Mouse (Mus musculus): ENCODE data around the gene Setd1b.
"Not testable (repeated sequence)": the region's sequence is repeated elsewhere in the genome, so short reads cannot be mapped to it uniquely, and the experiment has no call there.

The Setd1b gene

DNA sequence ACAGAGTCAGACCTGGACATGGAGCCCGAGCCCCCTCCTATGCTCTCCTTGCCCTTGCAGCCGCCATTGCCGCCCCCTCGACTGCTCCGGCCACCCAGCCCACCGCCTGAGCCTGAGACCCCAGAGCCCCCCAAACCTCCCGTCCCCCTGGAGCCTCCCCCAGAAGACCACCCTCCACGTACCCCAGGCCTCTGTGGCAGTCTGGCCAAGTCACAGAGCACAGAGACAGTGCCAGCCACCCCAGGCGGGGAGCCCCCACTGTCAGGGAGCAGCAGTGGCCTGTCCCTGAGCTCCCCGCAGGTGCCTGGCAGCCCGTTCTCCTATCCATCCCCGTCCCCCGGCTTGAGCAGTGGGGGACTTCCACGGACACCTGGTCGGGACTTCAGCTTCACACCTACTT lies 17.9 kb downstream of the Setd1b start:
- DNase-seq (ENCODE audit: low read depth, low spot score), result no peak

DNA sequence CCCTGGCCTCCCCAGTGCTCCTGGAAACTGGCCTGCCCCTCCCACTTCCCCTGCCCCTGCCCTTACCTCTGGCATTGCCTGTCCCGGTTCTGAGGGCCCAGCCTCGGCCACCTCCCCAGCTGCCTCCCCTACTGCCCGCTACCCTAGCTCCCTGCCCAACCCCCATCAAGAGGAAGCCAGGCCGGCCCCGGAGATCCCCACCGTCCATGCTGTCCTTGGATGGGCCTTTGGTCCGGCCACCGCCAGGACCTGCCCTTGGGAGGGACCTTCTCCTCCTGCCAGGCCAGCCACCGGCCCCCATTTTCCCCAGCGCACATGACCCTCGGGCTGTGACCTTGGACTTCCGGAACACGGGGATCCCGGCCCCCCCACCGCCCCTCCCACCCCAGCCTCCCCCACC lies 18.3 kb downstream of the Setd1b start:
- DNase-seq (ENCODE audit: low read depth, low spot score), result no peak

DNA sequence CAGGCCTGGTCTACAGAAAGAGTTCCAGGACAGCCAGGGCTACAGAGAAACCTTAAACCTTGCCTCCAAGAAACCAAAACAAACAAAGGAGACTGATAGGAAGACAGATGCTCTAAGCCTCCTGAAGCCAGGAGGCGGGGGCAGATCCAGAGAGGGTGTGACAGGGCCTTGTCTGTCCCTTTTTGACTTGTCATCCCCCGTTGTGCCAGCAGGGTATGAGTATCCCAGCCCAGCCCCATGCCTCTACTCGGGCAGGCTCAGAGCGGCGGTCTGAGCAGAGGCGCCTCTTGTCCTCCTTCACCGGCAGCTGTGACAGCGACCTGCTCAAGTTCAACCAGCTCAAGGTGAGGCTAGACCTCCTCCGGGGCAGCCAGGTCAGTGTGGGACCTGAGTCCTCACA lies 20.9 kb downstream of the Setd1b start:
- no peak for DNase-seq (ENCODE audit: low read depth, low spot score)

DNA sequence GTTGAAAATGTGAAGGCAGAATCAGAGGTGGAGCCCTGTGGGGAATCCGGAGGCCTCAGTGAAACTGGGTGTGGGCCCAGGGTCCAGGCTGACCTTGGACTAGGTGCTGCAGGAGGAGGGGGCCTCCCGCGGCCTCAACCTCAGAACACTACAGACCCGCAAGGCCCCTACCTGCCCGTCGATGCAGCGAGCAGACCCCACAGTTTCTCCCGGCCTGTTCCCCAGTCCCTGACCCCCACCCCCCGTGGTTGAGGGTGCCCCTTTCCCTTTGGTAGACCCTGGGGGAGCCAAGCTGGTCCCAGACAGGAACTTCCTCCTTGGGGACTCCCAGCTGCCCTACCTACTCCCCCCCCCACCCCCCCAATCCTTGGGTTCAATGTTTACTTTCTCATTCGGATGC lies 24.4 kb downstream of the Setd1b start:
- DNase-seq (ENCODE audit: low read depth, low spot score), result no peak

DNA sequence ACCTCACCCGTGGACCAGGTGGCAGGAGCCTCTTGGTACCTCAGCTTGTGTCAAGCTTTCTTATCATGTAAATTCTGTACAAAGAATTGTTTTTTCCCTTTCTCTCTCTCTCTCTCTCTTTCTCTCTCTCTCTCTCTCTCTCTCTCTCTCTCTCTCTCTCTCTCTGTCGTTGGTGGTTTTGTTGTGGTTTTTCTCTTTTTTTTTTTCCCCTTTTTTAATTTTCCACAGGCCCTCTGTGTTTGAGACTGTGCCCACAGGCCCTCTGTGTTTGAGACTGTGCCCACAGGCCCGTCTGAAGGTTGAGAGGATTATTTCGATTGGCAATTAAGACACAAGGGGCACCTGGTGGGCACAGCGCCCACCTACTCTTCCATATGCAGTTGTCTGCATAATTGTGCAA lies 25.6 kb downstream of the Setd1b start:
- DNase-seq (ENCODE audit: low read depth, low spot score), result no peak

DNA sequence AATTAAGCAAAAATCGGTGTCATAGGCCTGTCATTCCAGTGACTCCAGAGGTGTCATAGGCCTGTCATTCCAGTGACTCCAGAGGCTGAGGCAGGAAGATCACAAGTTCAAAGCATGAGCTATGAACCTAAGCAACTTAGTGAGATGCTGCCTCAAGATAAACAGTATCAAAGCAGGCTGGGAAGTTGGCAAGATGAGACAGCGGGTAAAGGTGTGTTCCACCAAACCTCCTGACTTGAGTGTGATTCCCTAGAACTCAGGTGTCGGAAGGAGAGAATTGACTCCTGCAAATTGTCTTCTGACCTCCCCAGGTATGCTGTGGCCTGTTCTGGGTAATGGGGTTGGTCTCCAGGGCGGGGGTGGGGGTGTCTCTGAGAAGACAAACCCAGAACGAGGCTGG lies 27.3 kb downstream of the Setd1b start, which contains the start of gene Psmd9:
Gene Psmd9, plus strand, starts transcription at position 130 of the 400 bp plus-strand sequence.
- DNase-seq (ENCODE audit: low read depth, low spot score), result no peak

DNA sequence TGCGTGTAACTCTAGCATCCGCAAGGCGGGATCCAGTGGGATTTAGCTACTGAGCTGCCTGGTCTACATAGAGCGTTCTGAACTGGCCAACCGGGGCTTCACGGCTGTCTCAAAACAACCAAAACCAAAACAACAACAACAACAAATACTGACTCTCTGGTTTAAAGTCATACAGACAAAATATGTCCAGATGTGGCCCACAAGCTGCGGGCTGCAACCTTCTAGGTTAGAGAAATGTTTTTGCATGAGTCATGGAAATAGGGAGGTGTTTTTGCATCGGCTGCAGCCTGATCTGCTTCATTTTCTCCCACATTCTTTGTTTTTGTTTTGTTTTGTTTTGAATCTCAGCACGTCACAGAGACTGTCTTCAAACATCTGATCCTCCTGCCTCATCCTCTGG lies 28.4 kb downstream of the Setd1b start:
- no peak for DNase-seq (ENCODE audit: low read depth, low spot score)

DNA sequence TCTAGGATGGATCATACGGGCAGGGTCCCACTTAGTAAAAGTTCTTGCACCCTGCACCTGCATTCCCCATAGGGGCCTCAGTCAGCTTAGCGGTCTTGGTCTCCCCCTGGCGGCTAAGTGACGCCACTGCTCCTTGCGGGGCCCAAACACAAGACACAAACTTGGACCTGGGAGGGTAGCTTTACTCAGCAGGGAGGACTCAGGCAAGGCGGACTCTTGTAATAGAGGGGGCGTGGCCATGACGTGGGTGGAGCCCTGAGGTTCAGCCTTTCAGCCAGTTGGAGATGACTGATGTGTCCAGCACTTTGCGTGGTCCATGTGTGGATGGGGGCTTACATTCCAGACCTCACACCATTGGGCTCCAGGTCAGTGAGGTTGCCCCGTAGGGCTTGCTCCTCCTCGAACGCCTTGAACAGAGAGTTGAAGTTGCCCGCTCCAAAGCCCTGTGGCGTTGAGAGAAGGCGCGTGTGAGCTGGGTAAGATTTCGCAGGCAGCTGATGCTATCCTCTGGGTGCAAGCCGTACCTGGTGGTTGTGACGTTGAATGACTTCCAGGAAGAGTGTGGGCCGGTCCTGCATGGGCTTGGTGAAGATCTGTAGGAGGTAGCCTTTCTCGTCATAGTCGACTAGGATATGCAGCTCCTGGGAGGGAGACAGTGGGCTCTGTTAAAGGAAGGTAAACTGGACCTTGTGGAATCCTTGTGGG lies 29.8 kb downstream of the Setd1b start:
- peak; percentile 40 for DNase-seq (ENCODE audit: low read depth, low spot score)

DNA sequence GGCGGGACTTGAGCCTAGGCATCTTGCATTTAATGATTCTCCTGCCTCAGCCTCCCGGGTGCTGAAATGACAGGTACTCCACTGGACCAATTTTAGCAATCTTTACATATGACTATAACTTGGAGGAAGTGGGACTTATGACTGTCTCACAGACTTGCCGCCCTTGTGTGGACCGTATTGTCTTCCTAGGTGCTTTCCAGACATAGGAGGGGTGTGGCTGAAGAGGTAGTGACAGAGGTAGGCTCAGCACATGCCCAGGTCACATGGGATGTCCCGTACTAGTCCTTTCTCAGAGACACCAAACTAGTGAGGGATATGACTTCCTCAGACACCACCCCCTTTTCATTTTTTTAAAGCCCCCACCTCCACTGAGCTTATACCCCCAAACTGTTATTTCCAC lies 36.8 kb downstream of the Setd1b start:
- no peak for DNase-seq (ENCODE audit: low read depth, low spot score)

DNA sequence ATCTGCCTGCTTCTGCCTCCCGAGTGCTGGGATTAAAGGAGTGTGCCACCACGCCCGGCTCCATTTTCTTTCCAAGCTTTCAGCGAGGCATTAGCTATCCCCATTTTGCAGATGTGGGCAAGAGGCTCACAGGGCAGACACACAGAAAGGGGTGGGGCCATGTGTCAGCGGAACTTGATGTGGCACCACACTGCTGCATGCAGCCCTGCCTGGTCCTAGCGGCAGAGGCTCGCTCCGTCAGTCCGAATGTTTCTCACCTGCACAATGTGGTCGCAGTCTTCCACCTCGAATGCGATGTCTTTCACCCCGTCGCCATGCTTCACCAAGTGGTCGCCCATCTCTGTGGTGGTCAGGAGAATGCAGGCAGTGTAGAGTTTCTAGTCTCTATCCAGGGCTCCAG lies 38.4 kb downstream of the Setd1b start:
- no peak for DNase-seq (ENCODE audit: low read depth, low spot score)

DNA sequence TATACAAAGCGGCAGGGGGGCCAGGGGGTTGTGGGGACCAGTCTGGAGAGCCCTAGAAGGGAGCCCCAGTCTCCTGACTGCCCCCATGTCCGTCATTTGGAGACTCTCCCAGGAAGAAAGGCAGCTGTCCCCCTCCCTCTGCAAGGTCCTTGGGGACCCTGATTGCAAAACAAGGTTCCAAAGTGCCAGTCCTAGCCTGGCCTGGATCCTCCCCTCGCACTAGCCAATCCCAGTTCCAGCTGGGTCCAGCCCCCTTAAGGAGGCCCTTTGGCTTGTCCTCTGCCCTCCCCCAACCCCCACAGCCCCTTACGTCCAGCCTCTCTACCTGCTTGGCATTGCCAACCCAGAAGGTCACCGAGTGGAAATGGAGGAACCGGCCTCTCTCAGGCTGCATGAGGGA lies 39.5 kb downstream of the Setd1b start:
- no peak for DNase-seq (ENCODE audit: low read depth, low spot score)

DNA sequence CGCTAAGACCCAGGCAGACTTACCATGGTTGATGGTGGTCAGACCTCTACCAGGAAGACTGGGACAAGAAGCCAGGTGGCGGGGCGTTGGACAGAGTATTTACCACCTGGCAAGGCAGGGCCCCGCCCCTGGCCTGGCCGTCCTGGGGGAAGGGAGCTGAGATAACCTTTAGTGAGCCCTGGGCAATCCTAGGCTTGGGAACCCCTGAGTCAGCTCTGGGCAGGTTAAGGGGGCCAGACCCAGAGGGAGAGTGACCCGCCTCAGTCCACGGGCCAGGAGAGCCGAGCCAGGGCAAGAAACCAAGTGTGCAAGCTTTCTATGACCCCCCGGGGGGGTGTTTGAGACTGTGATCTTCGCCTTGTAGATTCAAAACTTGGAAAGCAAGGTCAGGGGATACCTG lies 40.7 kb downstream of the Setd1b start, which contains the start of gene Hpd:
Gene Hpd, minus strand, starts transcription at position 77 of the 400 bp plus-strand sequence.
- no peak for DNase-seq (ENCODE audit: low read depth, low spot score)

DNA sequence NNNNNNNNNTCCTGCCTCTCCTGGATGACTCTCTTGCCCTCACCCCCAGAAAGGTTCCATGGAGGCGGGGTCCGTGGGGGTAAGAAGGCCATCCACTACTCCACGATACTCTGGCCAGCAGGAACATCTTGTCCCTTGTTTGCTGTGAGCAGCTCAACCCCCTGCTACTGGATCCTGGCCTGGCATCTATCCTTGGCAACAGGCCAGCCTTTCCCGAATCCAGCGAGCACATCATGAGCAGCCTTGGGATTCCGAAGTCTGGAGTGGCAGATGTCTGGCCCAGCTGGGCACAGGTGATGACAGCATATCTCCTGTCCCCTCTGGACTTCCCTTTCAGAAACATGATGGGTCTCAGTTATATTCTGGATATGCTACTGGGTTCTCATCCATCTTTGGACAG lies 44.0 kb downstream of the Setd1b start:
- no peak for DNase-seq (ENCODE audit: low read depth, low spot score)

DNA sequence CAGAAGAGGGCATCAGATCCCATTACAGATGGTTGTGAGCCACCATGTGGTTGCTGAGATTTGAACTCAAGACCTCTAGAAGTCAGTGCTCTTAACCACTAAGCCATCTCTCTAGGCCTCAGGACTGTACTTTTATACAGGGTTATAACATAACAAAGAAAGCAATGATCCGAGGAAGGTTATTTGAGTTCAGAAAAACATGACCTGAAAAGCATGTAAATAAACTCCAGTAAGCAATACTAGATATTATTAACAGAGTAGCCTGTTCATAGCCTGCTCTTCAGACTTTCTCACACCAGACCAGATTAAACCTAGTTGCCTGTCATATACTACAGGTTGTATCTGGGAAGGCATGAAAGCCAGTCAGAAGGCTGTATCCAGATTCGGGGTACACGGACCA lies 45.3 kb downstream of the Setd1b start:
- no peak for DNase-seq (ENCODE audit: low read depth, low spot score)

DNA sequence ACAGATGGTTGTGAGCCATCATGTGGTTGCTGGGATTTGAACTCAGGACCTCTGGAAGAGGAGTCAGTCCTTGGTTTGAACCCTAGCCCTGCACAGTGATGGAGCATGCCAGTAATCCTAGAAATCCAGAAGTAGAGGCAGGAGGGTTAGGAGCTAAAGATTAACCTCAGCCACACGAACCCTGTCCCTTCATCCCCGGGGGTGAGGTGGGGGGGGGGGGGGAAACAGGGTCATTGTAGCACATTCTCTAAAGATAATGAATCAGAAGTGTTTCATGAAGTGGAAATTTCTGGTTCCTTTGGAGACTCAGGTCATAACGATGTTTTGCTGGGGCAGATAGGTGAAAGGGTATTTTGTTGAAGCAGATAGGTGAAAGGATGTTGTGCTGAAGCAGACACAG lies 48.9 kb downstream of the Setd1b start:
- no peak for DNase-seq (ENCODE audit: low read depth, low spot score)

DNA sequence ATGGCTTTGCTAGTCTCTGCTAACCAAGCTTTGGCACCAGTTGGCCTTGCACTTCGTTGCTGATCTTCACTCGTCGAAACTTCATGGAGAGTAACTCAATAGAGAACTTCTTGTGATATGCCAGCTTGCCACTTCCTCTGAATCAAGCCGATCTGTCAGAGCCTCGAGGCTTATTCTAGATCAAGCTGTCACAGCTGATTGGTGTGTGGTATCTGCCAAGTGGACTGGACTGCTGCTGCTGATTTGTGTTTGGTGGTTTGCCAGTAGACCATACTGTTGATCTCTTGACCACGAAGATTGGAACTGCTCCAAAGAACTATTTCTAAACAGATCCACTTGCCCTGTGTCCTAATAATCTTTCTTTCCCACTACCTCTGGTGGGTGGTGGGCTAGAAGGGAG lies 49.4 kb downstream of the Setd1b start:
- no peak for DNase-seq (ENCODE audit: low read depth, low spot score)

DNA sequence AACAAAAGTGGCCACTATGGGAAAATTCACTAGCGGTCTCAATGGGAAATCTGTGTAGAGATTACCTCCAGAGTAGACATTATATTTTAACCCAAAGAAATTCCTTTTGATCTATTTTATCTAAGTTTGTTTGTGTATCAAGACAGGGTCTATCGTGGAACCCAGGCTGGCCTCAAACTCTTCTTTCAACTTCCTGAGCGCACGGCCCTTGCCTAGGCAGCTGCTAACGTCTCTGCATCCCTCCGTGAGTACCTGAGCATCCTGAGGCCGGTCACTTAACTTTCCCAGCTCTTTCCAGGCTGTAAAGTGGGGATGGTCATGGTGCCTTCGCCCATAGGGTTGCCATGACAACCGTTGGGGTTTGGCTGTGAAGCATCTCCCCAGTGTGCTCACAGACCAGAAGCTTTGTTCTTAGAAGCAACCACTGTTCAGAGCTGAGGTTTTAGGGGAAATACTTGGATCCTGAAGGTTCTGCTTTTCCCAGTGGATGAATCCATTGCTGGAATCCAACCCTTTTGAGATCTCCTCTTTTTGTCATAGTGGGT lies 50.7 kb downstream of the Setd1b start:
- DNase-seq (ENCODE audit: low read depth, low spot score), result no peak

DNA sequence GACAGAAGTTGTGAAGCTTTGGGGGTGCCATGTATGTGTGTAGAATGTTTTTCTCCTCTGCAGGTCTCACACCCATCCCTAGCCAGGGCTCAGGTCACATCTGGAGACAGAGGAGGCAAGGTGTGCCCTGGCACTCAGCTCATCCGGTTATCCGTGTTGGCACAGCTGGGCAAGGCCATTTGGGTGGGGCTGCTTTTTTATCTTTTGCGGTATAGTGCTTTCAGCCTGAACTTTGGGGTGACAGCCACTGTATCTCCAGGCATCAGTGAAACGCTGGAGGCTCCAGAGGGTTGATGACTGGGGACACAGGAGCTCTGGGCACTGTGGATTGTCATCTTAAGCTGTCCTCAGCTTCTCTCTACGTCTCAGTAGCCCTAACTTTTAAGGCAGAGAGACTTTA lies 51.4 kb downstream of the Setd1b start:
- DNase-seq (ENCODE audit: low read depth, low spot score), result no peak

DNA sequence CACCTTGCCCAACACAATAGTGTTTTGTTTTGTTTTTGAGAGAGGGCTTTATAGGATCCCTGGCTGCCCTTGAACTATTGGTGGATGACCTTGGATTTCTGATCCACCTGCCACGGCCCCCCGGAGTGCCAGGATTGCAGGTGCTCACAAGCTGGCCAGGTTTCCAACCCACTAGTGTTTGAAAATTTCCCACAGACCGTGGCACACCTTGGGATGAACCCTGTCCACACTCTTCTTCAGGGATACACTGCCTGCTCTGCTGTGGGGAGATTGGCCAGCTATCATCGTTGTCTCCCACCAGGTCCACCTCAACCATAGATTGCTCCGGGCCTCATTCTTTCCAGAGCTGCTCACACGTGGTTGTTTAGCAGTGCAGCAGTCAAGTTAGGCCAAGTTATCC lies 52.9 kb downstream of the Setd1b start:
- DNase-seq (ENCODE audit: low read depth, low spot score), result no peak

DNA sequence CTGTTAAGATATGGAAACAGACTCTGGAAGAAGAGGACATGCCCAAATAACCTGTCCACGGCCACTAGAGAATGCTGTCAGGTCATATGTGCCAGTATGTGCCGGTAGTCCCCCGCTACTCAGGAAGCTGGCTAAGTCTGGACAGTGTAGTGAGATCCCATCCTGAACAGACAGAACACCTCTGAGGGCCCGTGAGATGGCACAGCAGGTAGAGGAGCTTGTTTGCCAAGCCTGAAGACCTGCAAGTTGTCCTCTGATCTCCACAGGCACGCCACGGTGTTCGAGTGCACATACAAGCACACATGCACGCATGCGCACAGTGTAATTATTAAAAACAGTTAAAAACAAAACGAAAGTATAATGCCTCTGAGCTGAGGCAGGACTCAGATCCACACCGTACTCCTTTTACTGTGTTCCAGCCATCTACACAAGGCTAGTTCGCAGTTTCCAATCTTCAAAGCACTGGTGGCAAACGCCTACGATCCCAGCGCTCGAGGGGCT lies 53.6 kb downstream of the Setd1b start:
- DNase-seq (ENCODE audit: low read depth, low spot score), result no peak

DNA sequence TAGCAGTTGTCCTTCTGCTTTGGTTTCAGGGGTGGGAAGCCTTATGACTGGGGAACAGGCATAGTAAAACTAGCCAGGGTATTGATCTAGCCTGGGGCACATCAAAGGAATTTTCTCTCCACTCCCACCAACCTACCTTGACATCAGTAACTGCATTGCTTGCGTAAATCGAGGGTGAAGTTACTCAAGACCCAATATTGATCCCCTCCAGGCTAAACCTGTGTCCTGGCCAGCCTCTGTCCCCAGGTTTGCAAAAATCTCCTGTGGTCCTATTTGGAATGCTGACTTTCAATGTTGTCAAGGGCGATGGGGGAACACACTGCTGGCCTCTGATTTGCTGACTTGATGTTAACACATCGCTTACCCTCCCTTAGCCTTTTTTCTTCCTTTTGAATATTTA lies 54.8 kb downstream of the Setd1b start:
- DNase-seq (ENCODE audit: low read depth, low spot score), result no peak

DNA sequence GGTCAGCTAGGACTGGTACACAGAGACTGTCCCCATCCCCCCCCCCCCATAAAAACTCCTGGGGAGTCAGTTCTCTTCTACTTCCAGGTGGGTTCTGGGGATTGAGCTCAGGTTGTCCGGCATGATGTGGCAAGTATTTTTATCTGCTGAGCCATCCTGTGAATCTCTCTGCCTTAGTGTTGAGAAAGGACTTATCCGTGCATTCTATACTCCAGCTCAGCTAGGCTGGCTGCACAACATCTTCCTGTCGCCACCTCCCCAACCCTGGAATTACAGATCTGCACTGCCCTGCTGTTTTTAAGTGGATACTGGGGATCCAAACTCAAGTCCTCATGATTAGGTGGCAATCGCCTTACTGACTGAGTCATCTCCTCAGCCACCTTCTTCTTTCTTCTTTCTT lies 56.5 kb downstream of the Setd1b start:
- DNase-seq (ENCODE audit: low read depth, low spot score), result no peak

DNA sequence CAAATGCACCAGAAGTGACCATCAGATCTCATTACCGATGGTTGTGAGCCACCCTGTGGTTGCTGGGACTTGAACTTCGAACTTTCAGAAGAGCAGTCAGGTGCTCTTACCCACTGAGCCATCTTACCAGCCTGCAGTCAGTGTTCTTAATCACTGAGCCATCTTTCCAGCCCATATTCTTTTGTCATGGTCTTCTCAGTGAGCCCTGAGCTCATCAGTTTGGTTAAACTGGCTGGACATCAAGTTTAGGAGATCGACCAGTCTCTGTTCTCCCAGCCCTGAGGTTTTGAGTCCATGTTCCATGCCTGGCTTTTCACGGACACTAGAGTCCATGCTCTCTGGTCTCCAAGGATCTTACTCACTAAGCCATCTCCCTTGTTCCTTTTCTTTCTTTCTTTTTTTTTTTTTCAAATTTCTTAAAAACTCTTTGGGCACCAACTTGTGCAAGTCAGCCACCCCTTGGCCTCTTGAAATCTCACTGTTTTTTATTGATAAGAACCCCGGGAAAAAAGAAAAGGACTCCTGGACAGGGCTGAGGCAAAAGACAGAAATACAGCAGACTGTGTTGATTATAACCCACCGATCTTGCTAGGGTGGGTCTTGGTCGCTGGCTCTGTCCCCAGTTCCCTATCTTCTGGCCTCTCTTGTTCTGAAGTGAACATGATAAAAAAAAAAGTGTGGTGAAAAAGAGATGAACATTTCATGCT lies 59.0 kb downstream of the Setd1b start:
- not testable (repeated sequence) for DNase-seq (ENCODE audit: low read depth, low spot score)

All from retina, adult 2 months (tissue).